Mouse (Mus musculus): ENCODE results near the gene Fmnl2.

DNA sequence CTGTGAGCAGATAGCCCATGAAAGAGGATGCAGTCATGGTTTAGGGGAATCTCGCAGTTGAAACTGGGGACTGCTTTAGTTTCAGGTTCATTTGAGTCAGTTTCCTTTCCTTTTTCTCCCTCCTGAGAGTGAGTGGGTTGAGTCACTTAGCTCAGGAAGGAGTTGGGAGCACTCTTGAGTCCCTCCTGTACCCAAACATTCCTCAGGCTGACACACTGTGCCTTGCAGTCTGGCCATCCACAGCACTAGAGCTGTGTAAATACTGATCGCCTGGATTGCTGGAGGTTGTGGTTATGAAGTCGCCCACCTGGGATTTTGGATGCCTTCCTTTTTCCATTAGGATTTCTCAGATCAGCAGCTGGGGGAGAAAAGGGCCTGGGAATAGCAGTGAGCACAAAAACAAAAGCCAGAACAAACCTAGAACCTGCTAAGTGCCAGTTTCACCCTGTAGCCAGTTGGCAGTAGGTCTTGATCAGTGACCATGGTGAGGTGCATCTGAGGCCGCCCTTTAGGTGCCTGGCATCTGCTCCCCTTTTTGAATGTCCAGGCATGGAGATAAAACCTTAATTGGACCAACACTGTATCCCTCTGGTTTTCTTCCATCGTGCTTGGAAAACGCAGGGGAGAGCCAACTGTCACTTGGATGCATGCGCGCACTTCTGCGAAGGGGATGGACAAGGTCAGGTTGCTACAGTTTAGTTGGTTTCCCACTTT, 4.5 kb downstream of the Fmnl2 start:
- no peak for TF ChIP-seq TCF12 (IDR thresholded peaks at IDR 0.05; ENCODE audit: insufficient read depth, poor library complexity, severe bottlenecking)
- TF ChIP-seq POLR2A (IDR thresholded peaks at IDR 0.05; ENCODE audit: insufficient read length, low read depth): no peak
- TF ChIP-seq MYOG (IDR thresholded peaks at IDR 0.05; ENCODE audit: control insufficient read depth in 1 of 3, insufficient read depth in 1 of 3, insufficient read length in 2 of 3, low read depth in 2 of 3): no peak
- TF ChIP-seq USF1 (IDR thresholded peaks at IDR 0.05; ENCODE audit: low read depth): no peak
- no peak for TF ChIP-seq MAX (IDR thresholded peaks at IDR 0.05; ENCODE audit: low read depth)
- TF ChIP-seq POLR2AphosphoS2 (IDR thresholded peaks at IDR 0.05; ENCODE audit: insufficient read length, low read depth): no peak
- TF ChIP-seq CEBPB (IDR thresholded peaks at IDR 0.05; ENCODE audit: insufficient read depth, poor library complexity, severe bottlenecking): no peak
- no peak for TF ChIP-seq MYOD1 (IDR thresholded peaks at IDR 0.05; ENCODE audit: control insufficient read depth in 1 of 3, insufficient read length in 2 of 3, low read depth in 2 of 3)
- TF ChIP-seq REST (IDR thresholded peaks at IDR 0.05; ENCODE audit: insufficient read depth, insufficient read length): no peak
- no peak for TF ChIP-seq E2F4 (IDR thresholded peaks at IDR 0.05; ENCODE audit: insufficient read depth)

Data from myocyte (in vitro differentiated cells).